Mouse (Mus musculus) left cerebral cortex, adult 8-10 months (tissue): ENCODE data around the gene Vmn1r18. TPM values are rescaled to one million over a fixed set of nuclear protein-coding genes. Genes with fewer than 3 reads are reported as not detected.
"Not testable (repeated sequence)": the region's sequence is repeated elsewhere in the genome, so short reads cannot be mapped to it uniquely, and the experiment has no call there.

Source experiments
- DNase-seq, 2 experiments: peaks; one replicate each; pipeline ENCODE4 v3.0.0; 2022; ENCODE audit warnings: low spot score in 2 of 2
- total RNA-seq, 4 experiments: library from RNA; stranded (reverse); gene quantifications; 2 replicates each; pipeline ENCODE4 v1.2.4; 2022

Gene Vmn1r18
- total RNA-seq, result under 1 TPM in 3 of 4 experiments, not detected in 1; 0.02 to 0.05 (median 0.04) TPM

GRCm38 (mm10) chr6:57395683-57396082 lies at the start of gene Vmn1r18:
Vmn1r18 (minus strand) TSS chr6:57395783.
- no peak for DNase-seq

GRCm38 (mm10) chr6:57431196-57431595 lies 35.6 kb upstream of the Vmn1r18 start:
- DNase-seq, result no peak

- no peak for DNase-seq
Observed at GRCm38 (mm10) chr6:57428630-57429029, 33.0 kb upstream of the Vmn1r18 start, which contains the start of gene Vmn1r20. Vmn1r20 (plus strand) TSS chr6:57428930.

- not testable (repeated sequence) for DNase-seq
Observed at GRCm38 (mm10) chr6:57403480-57403879, 7.9 kb upstream of the Vmn1r18 start, which contains the start of gene Vmn1r19. Vmn1r19 (plus strand) TSS chr6:57403780.

GRCm38 (mm10) chr6:57367496-57367895 lies 28.1 kb downstream of the Vmn1r18 start:
- DNase-seq, result no peak

GRCm38 (mm10) chr6:57365866-57366265 lies 29.7 kb downstream of the Vmn1r18 start:
- DNase-seq, result not testable (repeated sequence)

- no peak for DNase-seq
Observed at GRCm38 (mm10) chr6:57363627-57364026, 32.0 kb downstream of the Vmn1r18 start, which contains the start of gene Vmn1r17. Vmn1r17 (minus strand) TSS chr6:57363727.

GRCm38 (mm10) chr6:57356864-57357263 lies 38.7 kb downstream of the Vmn1r18 start:
- DNase-seq, result no peak

GRCm38 (mm10) chr6:57329394-57329793 lies 66.2 kb downstream of the Vmn1r18 start, which contains the start of gene Vmn1r16:
Vmn1r16 (minus strand) TSS chr6:57329494.
- DNase-seq, result no peak

Other genes starting within 250 kb of the Vmn1r18 start
- gene Vmn1r12, start 238.9 kb downstream of the Vmn1r18 start, total RNA-seq, result not detected
- not detected for gene Vmn1r13, start 192.5 kb downstream of the Vmn1r18 start, total RNA-seq
- not detected for gene Vmn1r14, start 164.1 kb downstream of the Vmn1r18 start, total RNA-seq
- not detected for gene Vmn1r15, start 137.8 kb downstream of the Vmn1r18 start, total RNA-seq
- gene Vmn1r16, start 66.3 kb downstream of the Vmn1r18 start, total RNA-seq, result not detected
- not detected for gene Vmn1r17, start 32.1 kb downstream of the Vmn1r18 start, total RNA-seq
- not detected for gene Vmn1r19, start 8.0 kb upstream of the Vmn1r18 start, total RNA-seq
- gene Vmn1r20, start 33.1 kb upstream of the Vmn1r18 start, total RNA-seq, result not detected
- gene Ppm1k, start 139.7 kb upstream of the Vmn1r18 start, total RNA-seq, result 100 to 1,000 TPM in 1 of 4 experiments, 10 to 100 TPM in 3; 84.3 to 108 (median 91.8) TPM
- gene Herc6, start 185.2 kb upstream of the Vmn1r18 start, total RNA-seq, result 10 to 100 TPM; 12.5 to 17.2 (median 14.6) TPM